Mouse (Mus musculus) C2C12 (cell line): ENCODE measurements around the gene Mansc1.

Experiments
- CEBPB ChIP-seq: IDR thresholded peaks from one replicate; pipeline ENCODE4 v1.6.1; 2011; ENCODE audit warnings: low read depth, mild to moderate bottlenecking, control low read depth, moderate library complexity
- CTCF ChIP-seq: IDR thresholded peaks from one replicate; pipeline ENCODE4 v1.5.1; 2011; ENCODE audit not compliant: control insufficient read depth, insufficient read depth, insufficient read length
- USF1 ChIP-seq: IDR thresholded peaks from one replicate; pipeline ENCODE4 v1.6.1; 2011; ENCODE audit warnings: low read depth, mild to moderate bottlenecking, control low read depth, moderate library complexity

- no peak for TF ChIP-seq CTCF
- TF ChIP-seq CEBPB = no peak
- no peak for TF ChIP-seq USF1
Measured at GRCm38 (mm10) chr6:134606540-134606939, 25.7 kb downstream of the Mansc1 start.
